Mouse (Mus musculus) embryonic fibroblast, embryonic 13.5 days (primary cell): ENCODE measurements around the gene Cldn19.

Experiments used
- CTCF ChIP-seq: IDR thresholded peaks from 2 replicates; pipeline ENCODE4 v1.5.1; 2011; ENCODE audit warnings: mild to moderate bottlenecking, control low read depth, low read length, moderate library complexity, borderline replicate concordance; ENCODE audit not compliant: insufficient read depth
- POLR2A ChIP-seq: IDR thresholded peaks from 2 replicates; pipeline ENCODE4 v1.6.1; 2011; ENCODE audit warnings: low read depth, mild to moderate bottlenecking, control low read depth, low read length, moderate library complexity

GRCm38 (mm10) chr4:119232410-119233255, 22.6 kb upstream of the Cldn19 start, which contains the start of the genes AU022252 and P3h1:
- TF ChIP-seq CTCF (no peak), POLR2A (peak; percentile 84)
